Mouse (Mus musculus) MEL (cell line): ENCODE results near the gene Olfr1501. TPM values are rescaled to one million over a fixed set of nuclear protein-coding genes. Genes with fewer than 3 reads are reported as not detected.
"Not testable (repeated sequence)": the region's sequence is repeated elsewhere in the genome, so short reads cannot be mapped to it uniquely, and the experiment has no call there.

ENCODE experiments used
- DNase-seq: peaks from one replicate; pipeline ENCODE4 v3.0.0; 2011; ENCODE audit warnings: low read depth, low spot score
- H3K27ac ChIP-seq: 2 replicates; pipeline ENCODE4 v1.5.1; 2012; ENCODE audit warnings: low read depth, mild to moderate bottlenecking, control low read depth, low read length, moderate library complexity; ENCODE audit not compliant: control insufficient read depth
- H3K27me3 ChIP-seq, 2 experiments: fragments of 150-350 bp in 1 of 2; sonication (generic) in 1 of 2; 2 replicates each; pipeline ENCODE4 v1.6.1; 2012; ENCODE audit warnings: low read length in 2 of 2, mild to moderate bottlenecking in 2 of 2, improper control_type of control experiment in 1 of 2, moderate library complexity in 1 of 2; ENCODE audit not compliant: insufficient read depth in 2 of 2, control insufficient read depth in 1 of 2
- H3K36me3 ChIP-seq, 2 experiments: 2 replicates each; pipeline ENCODE4 v1.6.1; 2012 to 2014; ENCODE audit warnings: low read length in 2 of 2, improper control_type of control experiment in 1 of 2, inconsistent platforms in 1 of 2, mild to moderate bottlenecking in 1 of 2; ENCODE audit not compliant: insufficient read depth in 2 of 2, control insufficient read depth in 1 of 2
- H3K4me1 ChIP-seq, 2 experiments: fragments of 150-350 bp in 1 of 2; sonication (generic) in 1 of 2; 2 replicates each; pipeline ENCODE4 v1.6.1; 2012; ENCODE audit warnings: low read length in 2 of 2, improper control_type of control experiment in 1 of 2, mild to moderate bottlenecking in 1 of 2; ENCODE audit not compliant: insufficient read depth in 2 of 2, control insufficient read depth in 1 of 2
- H3K4me3 ChIP-seq, 2 experiments: fragments of 150-350 bp in 1 of 2; sonication (generic) in 1 of 2; 2 replicates each; pipeline ENCODE4 v1.5.1; 2012; ENCODE audit warnings: low read depth in 2 of 2, low read length in 2 of 2, mild to moderate bottlenecking in 2 of 2, moderate library complexity in 2 of 2, control low read depth in 1 of 2, improper control_type of control experiment in 1 of 2; ENCODE audit not compliant: control insufficient read depth in 1 of 2, insufficient read depth in 1 of 2
- H3K79me2 ChIP-seq: 2 replicates; pipeline ENCODE4 v1.6.1; 2012; ENCODE audit warnings: mild to moderate bottlenecking, low read length, moderate library complexity; ENCODE audit not compliant: control insufficient read depth, poor library complexity, insufficient read depth
- H3K9ac ChIP-seq: 2 replicates; pipeline ENCODE4 v1.6.1; 2012; ENCODE audit warnings: low read depth, mild to moderate bottlenecking, control low read depth, low read length, moderate library complexity; ENCODE audit not compliant: control insufficient read depth, poor library complexity, severe bottlenecking
- H3K9me3 ChIP-seq: fragments of 150-350 bp; sonication (generic); replicated peaks from 2 replicates; pipeline ENCODE4 v1.6.1; 2012; ENCODE audit warnings: mild to moderate bottlenecking, low read length, improper control_type of control experiment, moderate library complexity; ENCODE audit not compliant: insufficient read depth
- BHLHE40 ChIP-seq: IDR thresholded peaks from 2 replicates; pipeline ENCODE4 v1.6.1; 2012; ENCODE audit warnings: low read depth, mild to moderate bottlenecking, inconsistent platforms, low read length, improper control_type of control experiment, borderline replicate concordance
- CHD1 ChIP-seq: IDR thresholded peaks from 2 replicates; pipeline ENCODE4 v1.6.1; 2012; ENCODE audit warnings: low read depth, mild to moderate bottlenecking, inconsistent platforms, low read length, improper control_type of control experiment
- HCFC1 ChIP-seq: IDR thresholded peaks from 2 replicates; pipeline ENCODE4 v1.6.1; 2012; ENCODE audit warnings: low read depth, mild to moderate bottlenecking, inconsistent platforms, low read length, improper control_type of control experiment, moderate library complexity
- KAT2A ChIP-seq: conservative IDR thresholded peaks from 2 replicates; pipeline ENCODE4 v1.6.1; 2012; ENCODE audit warnings: low read depth, low read length, improper control_type of control experiment, inconsistent platforms
- NELFE ChIP-seq: IDR thresholded peaks from 2 replicates; pipeline ENCODE4 v1.6.1; 2011; ENCODE audit warnings: low read depth, low read length, improper control_type of control experiment
- NRF1 ChIP-seq: IDR thresholded peaks from 2 replicates; pipeline ENCODE4 v1.6.1; 2014; ENCODE audit warnings: low read depth, mild to moderate bottlenecking, inconsistent platforms, low read length, improper control_type of control experiment, moderate library complexity; ENCODE audit not compliant: poor library complexity, insufficient read depth, severe bottlenecking
- POLR2AphosphoS2 ChIP-seq: IDR thresholded peaks from 2 replicates; pipeline ENCODE4 v1.6.1; 2011; ENCODE audit warnings: low read length, improper control_type of control experiment
- RAD21 ChIP-seq: IDR thresholded peaks from 2 replicates; pipeline ENCODE4 v1.6.1; 2011; ENCODE audit warnings: mild to moderate bottlenecking, low read depth, low read length, improper control_type of control experiment
- TBP ChIP-seq: IDR thresholded peaks from 2 replicates; pipeline ENCODE4 v1.8.0; 2011; ENCODE audit warnings: low read depth, low read length, improper control_type of control experiment
- USF1 ChIP-seq: IDR thresholded peaks from 2 replicates; pipeline ENCODE4 v1.6.1; 2014; ENCODE audit warnings: low read depth, mild to moderate bottlenecking, inconsistent platforms, low read length, improper control_type of control experiment, moderate library complexity
- ZC3H11A ChIP-seq: IDR thresholded peaks from 2 replicates; pipeline ENCODE4 v1.6.1; 2012; ENCODE audit warnings: low read depth, mild to moderate bottlenecking, inconsistent platforms, low read length, improper control_type of control experiment
- ZKSCAN1 ChIP-seq: IDR thresholded peaks from 2 replicates; pipeline ENCODE4 v1.6.1; 2012; ENCODE audit warnings: low read depth, mild to moderate bottlenecking, inconsistent platforms, low read length, improper control_type of control experiment, moderate library complexity
- polyA plus RNA-seq, 2 experiments: library from polyadenylated mRNA; stranded (reverse) in 1 of 2; unstranded in 1 of 2; fragments of >175 nt in 1 of 2; fragments of >200 nt in 1 of 2; gene quantifications; 2 replicates each; pipeline versions ENCODE4 v1.2.1 to v1.2.4; 2012; ENCODE audit warnings: low replicate concordance in 2 of 2, low read depth in 1 of 2; ENCODE audit not compliant: insufficient read length in 2 of 2, insufficient read depth in 1 of 2, missing spikeins in 1 of 2
- total RNA-seq: library from RNA; depleted of rRNA; stranded (reverse); fragments of 300-350 nt; gene quantifications from 2 replicates; pipeline ENCODE4 v1.2.3, GENCODE M21; 2012; rRNA removed

Gene Olfr1501
- total RNA-seq (not detected in 2 replicates), polyA plus RNA-seq (not detected)

- not testable (repeated sequence) for H3K36me3 ChIP-seq, H3K4me1 ChIP-seq, H3K4me3 ChIP-seq, H3K9ac ChIP-seq, H3K79me2 ChIP-seq, H3K9me3 ChIP-seq, DNase-seq, H3K27me3 ChIP-seq, H3K27ac ChIP-seq
Measured at GRCm38 (mm10) chr19:13850592-13850991, at the start of gene Olfr1501. Olfr1501 (minus strand) TSS chr19:13850692.

- no peaks in the 10 kb centered on the region for H3K79me2 ChIP-seq
- H3K27ac ChIP-seq = no peak within 1 kb of the TSS
- H3K9me3 ChIP-seq = no peaks in the 10 kb centered on the region
- no peak within 1 kb of the TSS for H3K4me3 ChIP-seq
- no peaks in the 10 kb centered on the region for H3K27me3 ChIP-seq
- no peak for DNase-seq
- no peaks in the 10 kb centered on the region for H3K36me3 ChIP-seq
- H3K4me1 ChIP-seq = no peaks in the 10 kb centered on the region
- TF ChIP-seq ZC3H11A (no peak), USF1 (no peak), POLR2AphosphoS2 (no peak), KAT2A (no peak), ZKSCAN1 (no peak), HCFC1 (no peak)
- no peak within 1 kb of the TSS for H3K9ac ChIP-seq
Measured at GRCm38 (mm10) chr19:13897828-13898227, 47.3 kb upstream of the Olfr1501 start, which contains the start of gene Olfr1504. Olfr1504 (minus strand) TSS chr19:13897928.

GRCm38 (mm10) chr19:13861495-13861894 lies 11.0 kb upstream of the Olfr1501 start, which contains the start of gene Olfr1502:
Olfr1502 (plus strand) TSS chr19:13861795.
- DNase-seq = no peak
- Histone ChIP-seq H3K9me3 (no peaks in the 10 kb centered on the region), H3K27ac (no peak within 1 kb of the TSS), H3K27me3 (no peaks in the 10 kb centered on the region), H3K4me1 (no peaks in the 10 kb centered on the region), H3K79me2 (no peaks in the 10 kb centered on the region), H3K9ac (no peak within 1 kb of the TSS), H3K36me3 (no peaks in the 10 kb centered on the region), H3K4me3 (no peak within 1 kb of the TSS)
- TF ChIP-seq RAD21 (no peak), TBP (no peak), HCFC1 (no peak), NRF1 (no peak), NELFE (no peak), BHLHE40 (no peak), ZKSCAN1 (no peak), POLR2AphosphoS2 (no peak), CHD1 (no peak)
